Comparison of ENCODE assay signal across 10 mouse cellular contexts in the genomic region with DNA sequence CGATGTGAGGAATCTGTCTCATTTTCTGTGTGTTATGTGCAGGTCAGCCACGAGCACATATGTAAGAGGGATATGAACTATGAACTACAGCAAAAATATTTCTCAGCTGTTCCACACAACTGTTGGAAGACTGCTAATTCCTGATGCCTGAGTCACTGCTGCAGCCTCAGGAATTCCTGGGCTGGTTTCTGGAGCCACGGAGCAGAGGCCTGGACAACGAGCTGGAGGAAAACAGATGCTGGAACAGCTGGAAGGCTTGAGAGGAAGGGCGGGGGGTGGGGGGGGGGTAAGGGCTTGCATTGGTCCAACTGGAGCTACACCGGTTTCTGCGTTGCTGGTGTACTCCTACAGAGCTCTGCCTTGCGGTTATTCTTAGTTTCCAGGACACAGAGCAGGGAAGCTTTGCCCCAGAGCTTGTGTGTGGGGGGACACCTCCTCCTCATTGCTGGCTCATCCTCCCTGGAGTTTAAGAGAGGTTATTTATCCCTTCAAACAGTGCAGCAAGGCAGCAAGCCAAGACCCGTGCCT. TPM values are rescaled to one million over a fixed set of nuclear protein-coding genes. Genes with fewer than 3 reads are reported as not detected.
DNase-seq lines count a peak whose midpoint lies in the region; ATAC-seq and TF ChIP-seq lines count a peak whose summit lies in the region.
"Had no signal": no experiment of that assay in that cellular context is flagged by ENCODE, and none has a peak within 500 bp of the region (broad histone marks: within the 10 kb centered on the region; RNA-seq: fewer than 3 reads in every experiment).

No protein-coding gene starts in this region.

- no peak overlapping the region for H3K4me2 ChIP-seq in hindbrain, embryonic 16.5 days (ENCODE audit: low read length)
- H3K4me2 ChIP-seq in heart, embryonic 13.5 days, result peak overlapping the region; percentile 20; the same call in 1 of the 2 replicates
- H3K4me2 ChIP-seq: neural tube, embryonic 12.5 days had no signal

- peak; percentile 36 for DNase-seq in hindbrain, embryonic 10.5 days (ENCODE audit: low spot score)
- peak; percentile 62 for DNase-seq in embryo, embryonic 10.5 days (ENCODE audit: low spot score)
- peak in 1 of 2 experiments; percentile 14 for DNase-seq in left cerebral cortex, adult 2 months (ENCODE audit: extremely low spot score in 1 of 2, low spot score in 2 of 2)
- peak; percentile 78 for DNase-seq in skeletal muscle tissue, adult 2 months (ENCODE audit: low read depth, low spot score)
- DNase-seq in cerebellum, postnatal 36 days, result no peak
- DNase-seq in layer of hippocampus, postnatal 36 days, result no peak

- no peak overlapping the region for H3K27ac ChIP-seq in hindbrain, embryonic 10.5 days
- H3K27ac ChIP-seq in hindbrain, embryonic 16.5 days (ENCODE audit: low read depth, low read length), result no peak overlapping the region
- H3K27ac ChIP-seq in heart, embryonic 13.5 days (replicated peaks), result peak overlapping the region; percentile 66
- H3K27ac ChIP-seq in left cerebral cortex, adult 2 months, result peak overlapping the region; percentile 50
- H3K27ac ChIP-seq: neural tube, embryonic 12.5 days had no signal

- TF ChIP-seq CTCF in left cerebral cortex, adult 2 months (IDR thresholded peaks at IDR 0.05), result no peak

- intact Hi-C loops in left cerebral cortex, adult 2 months (cut with DNase I), result no loop called here

- WGBS in hindbrain, embryonic 10.5 days, result 47% methylated on average over 9 of the region's 9 CpGs
- WGBS in hindbrain, embryonic 16.5 days, result 48% methylated on average over 9 of the region's 9 CpGs
- WGBS in heart, embryonic 13.5 days, result 26% methylated on average over 9 of the region's 9 CpGs

- H3K9ac ChIP-seq in hindbrain, embryonic 16.5 days (ENCODE audit: low read depth, low read length), result no peak overlapping the region
- H3K9ac ChIP-seq in heart, embryonic 13.5 days, result peak overlapping the region; percentile 52; the same call in 1 of the 2 replicates
- H3K9ac ChIP-seq: neural tube, embryonic 12.5 days had no signal

- H3K4me1 ChIP-seq in hindbrain, embryonic 10.5 days (replicated peaks), result 0 out of 2 replicates have a peak, but pooled peaks cover 8% of the 10 kb centered on the region
- no peaks in the 10 kb centered on the region for H3K4me1 ChIP-seq in hindbrain, embryonic 16.5 days (ENCODE audit: control insufficient read depth, insufficient read depth, low read depth, low read length)
- peaks cover 18% of the 10 kb centered on the region for H3K4me1 ChIP-seq in heart, embryonic 13.5 days
- H3K4me1 ChIP-seq: neural tube, embryonic 12.5 days had no signal

- no peaks in the 10 kb centered on the region for H3K9me3 ChIP-seq in hindbrain, embryonic 10.5 days
- no peaks in the 10 kb centered on the region for H3K9me3 ChIP-seq in hindbrain, embryonic 16.5 days (ENCODE audit: control insufficient read depth, low read length)
- H3K9me3 ChIP-seq in heart, embryonic 13.5 days, result no peaks in the 10 kb centered on the region
- H3K9me3 ChIP-seq: neural tube, embryonic 12.5 days had no signal

- H3K36me3 ChIP-seq in hindbrain, embryonic 10.5 days, result no peaks in the 10 kb centered on the region
- no peaks in the 10 kb centered on the region for H3K36me3 ChIP-seq in hindbrain, embryonic 16.5 days (ENCODE audit: control insufficient read depth, insufficient read depth, low read length)
- H3K36me3 ChIP-seq in heart, embryonic 13.5 days, result no peaks in the 10 kb centered on the region
- H3K36me3 ChIP-seq: neural tube, embryonic 12.5 days had no signal

- no peak for ATAC-seq in hindbrain, embryonic 16.5 days
- peak; percentile 51; the same call in 1 of the 2 replicates for ATAC-seq in heart, embryonic 13.5 days (ENCODE audit: extremely low read depth, insufficient number of reproducible peaks, low FRiP score, low TSS enrichment)

- no peak overlapping the region for H3K4me3 ChIP-seq in hindbrain, embryonic 10.5 days
- no peak overlapping the region for H3K4me3 ChIP-seq in hindbrain, embryonic 16.5 days (ENCODE audit: low read length)
- no peak overlapping the region for H3K4me3 ChIP-seq in heart, embryonic 13.5 days
- H3K4me3 ChIP-seq in left cerebral cortex, adult 2 months, result no peak overlapping the region
- H3K4me3 ChIP-seq: erythroblast, embryonic 14.5 days; neural tube, embryonic 12.5 days had no signal

- 0 out of 2 replicates have a peak, but pooled peaks cover 3% of the 10 kb centered on the region for H3K27me3 ChIP-seq in hindbrain, embryonic 10.5 days (ENCODE audit: insufficient read depth, poor library complexity, severe bottlenecking)
- H3K27me3 ChIP-seq in hindbrain, embryonic 16.5 days (replicated peaks; ENCODE audit: control insufficient read depth, insufficient read depth, low read length), result no peaks in the 10 kb centered on the region
- no peaks in the 10 kb centered on the region for H3K27me3 ChIP-seq in heart, embryonic 13.5 days (replicated peaks)
- H3K27me3 ChIP-seq: neural tube, embryonic 12.5 days had no signal

RNA-seq across cellular contexts. Expression of gene Tmsb10, which starts 22.6 kb away (rescaled TPM):
- polyA plus RNA-seq in hindbrain, embryonic 10.5 days (2016; fragmentation: Nextera tagmentation; extraction: Ambion mirVana), result 3,283 and 4,408 TPM in 2 replicates
- polyA plus RNA-seq in hindbrain, embryonic 16.5 days (2015; fragmentation: Nextera tagmentation; extraction: Ambion mirVana), result 3,926 and 4,269 TPM in 2 replicates
- 1,351 and 1,381 TPM in 2 replicates for polyA plus RNA-seq in heart, embryonic 13.5 days (2015; fragmentation: Nextera tagmentation; extraction: Ambion mirVana)
- total RNA-seq in left cerebral cortex, adult 2 months (2021), result 100 to 1,000 TPM; 429 to 476 TPM
- total RNA-seq in layer of hippocampus, postnatal 36 days (2021), result 100 to 1,000 TPM; 343 to 346 TPM

Comparison
In these comparisons a context has a peak if more than half of its experiments do, and no peak if none do; other contexts are left out.
1. DNase-seq: peak in hindbrain, embryonic 10.5 days (single experiment), embryo, embryonic 10.5 days (single experiment) and skeletal muscle tissue, adult 2 months (single experiment); none in cerebellum, postnatal 36 days (0 of 2) and layer of hippocampus, postnatal 36 days (0 of 2).
2. H3K27ac ChIP-seq: peak in heart, embryonic 13.5 days (single experiment) and left cerebral cortex, adult 2 months (single experiment); none in hindbrain, embryonic 10.5 days (single experiment) and hindbrain, embryonic 16.5 days (single experiment).